8 mouse cellular contexts compared by ENCODE assay signal in genomic region chr4:32357996-32358600, GRCm38 (mm10).
DNase-seq lines count a peak whose midpoint lies in the region; ATAC-seq and TF ChIP-seq lines count a peak whose summit lies in the region.
"Had no signal": no experiment of that assay in that cellular context is flagged by ENCODE, and none has a peak within 500 bp of the region (broad histone marks: within the 10 kb centered on the region; RNA-seq: fewer than 3 reads in every experiment).

No protein-coding gene starts in this region.

- H3K4me1 ChIP-seq in lung, embryonic 14.5 days (ENCODE audit: insufficient read depth) = peaks cover 20% of the 10 kb centered on the region
- peaks cover 18% of the 10 kb centered on the region for H3K4me1 ChIP-seq in lung, adult 2 months (ENCODE audit: control insufficient read depth, insufficient read depth, low read length)
- H3K4me1 ChIP-seq in forebrain, embryonic 12.5 days = peaks cover 36% of the 10 kb centered on the region
- peaks cover 31% of the 10 kb centered on the region for H3K4me1 ChIP-seq in hindbrain, postnatal 0 days (ENCODE audit: insufficient read depth, low read length)
- H3K4me1 ChIP-seq in neural tube, embryonic 15.5 days = peaks cover 35% of the 10 kb centered on the region

- no peak overlapping the region for H3K4me2 ChIP-seq in lung, embryonic 14.5 days
- H3K4me2 ChIP-seq in forebrain, embryonic 12.5 days = no peak overlapping the region
- peak overlapping the region; percentile 1; the same call in 1 of the 2 replicates for H3K4me2 ChIP-seq in hindbrain, postnatal 0 days (ENCODE audit: low read depth, low read length)
- H3K4me2 ChIP-seq in neural tube, embryonic 15.5 days = peak overlapping the region; percentile 13

- 52% methylated on average over 12 of the region's 12 CpGs for WGBS in lung, embryonic 14.5 days
- WGBS in lung, adult 2 months = 67% methylated on average over 12 of the region's 12 CpGs
- 59% methylated on average over 12 of the region's 12 CpGs for WGBS in forebrain, embryonic 12.5 days
- 27% methylated on average over 12 of the region's 12 CpGs for WGBS in hindbrain, postnatal 0 days
- 25% methylated on average over 12 of the region's 12 CpGs for WGBS in neural tube, embryonic 15.5 days

- no peak overlapping the region for H3K9ac ChIP-seq in lung, embryonic 14.5 days
- no peak overlapping the region for H3K9ac ChIP-seq in forebrain, embryonic 12.5 days
- no peak overlapping the region for H3K9ac ChIP-seq in hindbrain, postnatal 0 days (replicated peaks; ENCODE audit: low read length)
- no peak overlapping the region for H3K9ac ChIP-seq in neural tube, embryonic 15.5 days (replicated peaks)

- ATAC-seq in lung, embryonic 14.5 days (ENCODE audit: insufficient read depth) = peak; percentile 69
- peak; percentile 22; the same call in 1 of the 2 replicates for ATAC-seq in forebrain, embryonic 12.5 days (ENCODE audit: low FRiP score)
- ATAC-seq in hindbrain, postnatal 0 days = 0 out of 2 replicates have a peak, but pooled peaks have one; percentile 28
- ATAC-seq in neural tube, embryonic 15.5 days (ENCODE audit: low FRiP score) = peak; percentile 48; the same call in 1 of the 2 replicates

- no peaks in the 10 kb centered on the region for H3K36me3 ChIP-seq in lung, embryonic 14.5 days (ENCODE audit: insufficient read depth)
- H3K36me3 ChIP-seq in forebrain, embryonic 12.5 days (replicated peaks) = no peaks in the 10 kb centered on the region
- no peaks in the 10 kb centered on the region for H3K36me3 ChIP-seq in hindbrain, postnatal 0 days (ENCODE audit: insufficient read depth, low read length)
- H3K36me3 ChIP-seq in neural tube, embryonic 15.5 days = no peaks in the 10 kb centered on the region

- peak overlapping the region; percentile 61; the same call in 1 of the 2 replicates for H3K27ac ChIP-seq in lung, embryonic 14.5 days (ENCODE audit: low read depth)
- peak overlapping the region; percentile 61; the same call in 1 of the 2 replicates for H3K27ac ChIP-seq in forebrain, embryonic 12.5 days
- H3K27ac ChIP-seq in hindbrain, postnatal 0 days = peak overlapping the region; percentile 37; the same call in 1 of the 2 replicates
- H3K27ac ChIP-seq in neural tube, embryonic 15.5 days (replicated peaks) = peak overlapping the region; percentile 77

- DNase-seq in lung, embryonic 14.5 days = peak; percentile 66
- DNase-seq in lung, adult 2 months = no peak
- DNase-seq in hindbrain, postnatal 0 days (ENCODE audit: low spot score) = peak; percentile 46
- no peak for DNase-seq in kidney, adult 11 months
- DNase-seq in cerebellum, postnatal 36 days = no peak
- DNase-seq: gastrocnemius, postnatal 10 days had no signal

- peak; percentile 25; the same call in 1 of the 2 replicates for TF ChIP-seq CTCF in lung, embryonic 14.5 days (IDR thresholded peaks at IDR 0.05; ENCODE audit: low read depth)
- TF ChIP-seq CTCF in lung, adult 2 months (IDR thresholded peaks at IDR 0.05; ENCODE audit: insufficient read depth, low read length) = no peak
- peak; percentile 27; the same call in 1 of the 2 replicates for TF ChIP-seq CTCF in hindbrain, postnatal 0 days (IDR thresholded peaks at IDR 0.05; ENCODE audit: low read depth)

- H3K27me3 ChIP-seq in lung, embryonic 14.5 days (ENCODE audit: insufficient read depth, low read length) = no peaks in the 10 kb centered on the region
- H3K27me3 ChIP-seq in forebrain, embryonic 12.5 days = no peaks in the 10 kb centered on the region
- no peaks in the 10 kb centered on the region for H3K27me3 ChIP-seq in hindbrain, postnatal 0 days (ENCODE audit: insufficient read depth, low read length)
- no peaks in the 10 kb centered on the region for H3K27me3 ChIP-seq in neural tube, embryonic 15.5 days (replicated peaks)

- H3K4me3 ChIP-seq in lung, embryonic 14.5 days (ENCODE audit: low read depth, low read length) = no peak overlapping the region
- H3K4me3 ChIP-seq in lung, adult 2 months (replicated peaks; ENCODE audit: extremely low read depth, low read depth, low read length) = no peak overlapping the region
- no peak overlapping the region for H3K4me3 ChIP-seq in forebrain, embryonic 12.5 days (replicated peaks)
- H3K4me3 ChIP-seq in hindbrain, postnatal 0 days (ENCODE audit: low read length) = no peak overlapping the region
- H3K4me3 ChIP-seq in neural tube, embryonic 15.5 days (replicated peaks) = no peak overlapping the region

- TF ChIP-seq POLR2A in lung, adult 2 months (IDR thresholded peaks at IDR 0.05; ENCODE audit: borderline replicate concordance, extremely low read depth, low read depth, low read length) = no peak

- no peaks in the 10 kb centered on the region for H3K9me3 ChIP-seq in lung, embryonic 14.5 days (ENCODE audit: low read depth, low read length)
- no peaks in the 10 kb centered on the region for H3K9me3 ChIP-seq in forebrain, embryonic 12.5 days
- no peaks in the 10 kb centered on the region for H3K9me3 ChIP-seq in hindbrain, postnatal 0 days (ENCODE audit: low read length)
- no peaks in the 10 kb centered on the region for H3K9me3 ChIP-seq in neural tube, embryonic 15.5 days (replicated peaks)

Comparison
In these comparisons a context has a peak if more than half of its experiments do, and no peak if none do; other contexts are left out.
1. DNase-seq: peak in lung, embryonic 14.5 days (single experiment) and hindbrain, postnatal 0 days (single experiment); none in lung, adult 2 months (single experiment), kidney, adult 11 months (single experiment) and cerebellum, postnatal 36 days (0 of 2).
2. H3K4me2 ChIP-seq: peak in hindbrain, postnatal 0 days (single experiment) and neural tube, embryonic 15.5 days (single experiment); none in lung, embryonic 14.5 days (single experiment) and forebrain, embryonic 12.5 days (single experiment).
3. Peak in every context shown above with its lines, with median percentiles within 50 percentile points of each other: ATAC-seq and H3K27ac ChIP-seq.